In genomic region chr4:31835051-31835450, GRCm38 (mm10) we compare ENCODE assay signal across 23 mouse cellular contexts.
DNase-seq lines count a peak whose midpoint lies in the region; ATAC-seq and TF ChIP-seq lines count a peak whose summit lies in the region.
"Had no signal": no experiment of that assay in that cellular context is flagged by ENCODE, and none has a peak within 500 bp of the region (broad histone marks: within the 10 kb centered on the region; RNA-seq: fewer than 3 reads in every experiment).

No protein-coding gene starts in this region.

- no peak overlapping the region for H3K4me2 ChIP-seq in forebrain, embryonic 12.5 days
- H3K4me2 ChIP-seq in forebrain, postnatal 0 days (ENCODE audit: low read depth): no peak overlapping the region
- no peak overlapping the region; the same call in 1 of the 2 replicates for H3K4me2 ChIP-seq in kidney, embryonic 16.5 days (replicated peaks; ENCODE audit: low read depth, low read length)
- H3K4me2 ChIP-seq: forebrain, embryonic 15.5 days; hindbrain, embryonic 13.5 days; limb, embryonic 12.5 days; liver, embryonic 12.5 days; neural tube, embryonic 12.5 days had no signal

- H3K4me1 ChIP-seq in forebrain, embryonic 12.5 days: peaks cover 45% of the 10 kb centered on the region
- no peaks in the 10 kb centered on the region for H3K4me1 ChIP-seq in forebrain, postnatal 0 days (ENCODE audit: insufficient read depth)
- no peaks in the 10 kb centered on the region for H3K4me1 ChIP-seq in kidney, adult 2 months (ENCODE audit: control insufficient read depth, insufficient read depth, low read length)
- peaks cover 52% of the 10 kb centered on the region for H3K4me1 ChIP-seq in kidney, embryonic 16.5 days (ENCODE audit: insufficient read depth, low read length)
- H3K4me1 ChIP-seq: liver, embryonic 12.5 days had no signal

- no peak overlapping the region for H3K27ac ChIP-seq in forebrain, embryonic 12.5 days
- no peak overlapping the region for H3K27ac ChIP-seq in forebrain, postnatal 0 days (ENCODE audit: low read depth, low read length)
- no peak overlapping the region for H3K27ac ChIP-seq in kidney, adult 2 months (ENCODE audit: insufficient read depth, low read depth, low read length)
- H3K27ac ChIP-seq in kidney, embryonic 16.5 days (ENCODE audit: low read length): peak overlapping the region; percentile 73; the same call in 1 of the 2 replicates
- no peak overlapping the region for H3K27ac ChIP-seq in layer of hippocampus, adult 2 months
- H3K27ac ChIP-seq: forebrain, embryonic 15.5 days; hindbrain, embryonic 13.5 days; left cerebral cortex, adult 2 months; liver, embryonic 12.5 days; neural tube, embryonic 12.5 days had no signal

- no peak for TF ChIP-seq POLR2A in kidney, adult 2 months (IDR thresholded peaks at IDR 0.05; ENCODE audit: low read depth, low read length)

- DNase-seq in forebrain, postnatal 0 days: no peak
- DNase-seq in kidney, adult 2 months: peak; percentile 57
- DNase-seq in kidney, adult 11 months: no peak
- DNase-seq in Muller cell, postnatal 12 days (ENCODE audit: inconsistent ontology term): peak; percentile 34
- no peak for DNase-seq in layer of hippocampus, adult 2 months (ENCODE audit: low spot score in 2 of 2)
- DNase-seq: adrenal gland, postnatal 14 days; cerebellum, adult 9-11 months; gastrocnemius, postnatal 36 days; layer of hippocampus, adult 9-11 months; lung, adult 2 months; lung, postnatal 4 days; spleen, adult 18-20 months; thymus, postnatal 25 days had no signal

- peak; percentile 47; the same call in 1 of the 2 replicates for ATAC-seq in forebrain, embryonic 12.5 days (ENCODE audit: low FRiP score)
- no peak for ATAC-seq in forebrain, postnatal 0 days
- peak; percentile 61 for ATAC-seq in kidney, embryonic 16.5 days (ENCODE audit: low FRiP score, low TSS enrichment)
- ATAC-seq: forebrain, embryonic 15.5 days; inflammation-experienced regulatory T-cells, adult 6 months; liver, embryonic 12.5 days had no signal

- WGBS in forebrain, embryonic 12.5 days: 14% methylated on average over 5 of the region's 5 CpGs
- 16% methylated on average over 5 of the region's 5 CpGs for WGBS in forebrain, postnatal 0 days
- WGBS in kidney, adult 2 months: 35% methylated on average over 5 of the region's 5 CpGs
- 18% methylated on average over 5 of the region's 5 CpGs for WGBS in kidney, embryonic 16.5 days

- H3K9me3 ChIP-seq in forebrain, embryonic 12.5 days: no peaks in the 10 kb centered on the region
- no peaks in the 10 kb centered on the region for H3K9me3 ChIP-seq in forebrain, postnatal 0 days (ENCODE audit: low read length)
- H3K9me3 ChIP-seq in kidney, embryonic 16.5 days (ENCODE audit: low read length): no peaks in the 10 kb centered on the region
- H3K9me3 ChIP-seq: forebrain, embryonic 15.5 days; hindbrain, embryonic 13.5 days; limb, embryonic 12.5 days; liver, embryonic 12.5 days; neural tube, embryonic 12.5 days had no signal

- H3K36me3 ChIP-seq in forebrain, embryonic 12.5 days (replicated peaks): no peaks in the 10 kb centered on the region
- no peaks in the 10 kb centered on the region for H3K36me3 ChIP-seq in forebrain, postnatal 0 days (ENCODE audit: insufficient read depth)
- no peaks in the 10 kb centered on the region for H3K36me3 ChIP-seq in kidney, adult 2 months (ENCODE audit: control insufficient read depth, insufficient read depth, low read length)
- no peaks in the 10 kb centered on the region for H3K36me3 ChIP-seq in kidney, embryonic 16.5 days (ENCODE audit: insufficient read depth, low read length)
- H3K36me3 ChIP-seq: forebrain, embryonic 15.5 days; G1E; hindbrain, embryonic 13.5 days; limb, embryonic 12.5 days; liver, embryonic 12.5 days; neural tube, embryonic 12.5 days had no signal

- no peak overlapping the region for H3K4me3 ChIP-seq in forebrain, embryonic 12.5 days (replicated peaks)
- H3K4me3 ChIP-seq in forebrain, postnatal 0 days (ENCODE audit: low read depth, low read length): no peak overlapping the region
- no peak overlapping the region for H3K4me3 ChIP-seq in kidney, adult 2 months (ENCODE audit: insufficient read depth, low read depth, low read length)
- H3K4me3 ChIP-seq in kidney, embryonic 16.5 days (ENCODE audit: low read length): no peak overlapping the region
- no peak overlapping the region for H3K4me3 ChIP-seq in layer of hippocampus, adult 2 months
- H3K4me3 ChIP-seq: forebrain, embryonic 15.5 days; hindbrain, embryonic 13.5 days; left cerebral cortex, adult 2 months; limb, embryonic 12.5 days; liver, embryonic 12.5 days; neural tube, embryonic 12.5 days had no signal

- H3K9ac ChIP-seq in forebrain, embryonic 12.5 days: no peak overlapping the region
- H3K9ac ChIP-seq in forebrain, postnatal 0 days: no peak overlapping the region
- H3K9ac ChIP-seq in kidney, embryonic 16.5 days (replicated peaks; ENCODE audit: low read length): no peak overlapping the region
- H3K9ac ChIP-seq: forebrain, embryonic 15.5 days; hindbrain, embryonic 13.5 days; limb, embryonic 12.5 days; liver, embryonic 12.5 days; neural tube, embryonic 12.5 days had no signal

- TF ChIP-seq CTCF in forebrain, postnatal 0 days (IDR thresholded peaks at IDR 0.05; ENCODE audit: low read depth): no peak
- TF ChIP-seq CTCF in kidney, adult 2 months (conservative IDR thresholded peaks at IDR 0.05; ENCODE audit: insufficient read depth, insufficient read length, low read depth, low read length): no peak
- no peak for TF ChIP-seq CTCF in layer of hippocampus, adult 2 months (conservative IDR thresholded peaks at IDR 0.05)

- H3K27me3 ChIP-seq in forebrain, embryonic 12.5 days: peaks cover 7% of the 10 kb centered on the region; the same call in 1 of the 2 replicates
- no peaks in the 10 kb centered on the region for H3K27me3 ChIP-seq in forebrain, postnatal 0 days (ENCODE audit: insufficient read depth, low read length)
- H3K27me3 ChIP-seq in kidney, adult 2 months (replicated peaks; ENCODE audit: control insufficient read depth, insufficient read depth, low read length): no peaks in the 10 kb centered on the region
- no peaks in the 10 kb centered on the region for H3K27me3 ChIP-seq in kidney, embryonic 16.5 days (ENCODE audit: insufficient read depth, low read length)
- H3K27me3 ChIP-seq: forebrain, embryonic 15.5 days; hindbrain, embryonic 13.5 days; limb, embryonic 12.5 days; liver, embryonic 12.5 days; neural tube, embryonic 12.5 days had no signal

Comparison
In these comparisons a context has a peak if more than half of its experiments do, and no peak if none do; other contexts are left out.
1. DNase-seq: peak in kidney, adult 2 months (single experiment) and Muller cell, postnatal 12 days (single experiment); none in forebrain, postnatal 0 days (single experiment), kidney, adult 11 months (single experiment) and layer of hippocampus, adult 2 months (0 of 2).